Mouse (Mus musculus): Measurements from ENCODE around the gene Hspa12a.

Gene Hspa12a

GRCm38 (mm10) chr19:58942841-58943828, at the start of gene Hspa12a, which contains the start of gene Eno4:
Gene Hspa12a (minus strand): TSS chr19:58943654.
Gene Eno4 (plus strand): TSS chr19:58943425.
- peak; percentile 87 to 89 for DNase-seq (ENCODE audit: low spot score in 2 of 2)

GRCm38 (mm10) chr19:58981571-58981970, 38.1 kb upstream of the Hspa12a start:
- no peak for DNase-seq (ENCODE audit: low spot score in 2 of 2)

GRCm38 (mm10) chr19:58980056-58980440, 36.6 kb upstream of the Hspa12a start:
- no peak for DNase-seq (ENCODE audit: low spot score in 2 of 2)

GRCm38 (mm10) chr19:58979436-58980055, 36.1 kb upstream of the Hspa12a start:
- DNase-seq (ENCODE audit: low spot score in 2 of 2), result no peak

- no peak for DNase-seq (ENCODE audit: low spot score in 2 of 2)
These were observed 35.1 kb upstream of the Hspa12a start for GRCm38 (mm10) chr19:58978401-58979171.

- DNase-seq (ENCODE audit: low spot score in 2 of 2), result no peak
These were observed 31.9 kb upstream of the Hspa12a start for GRCm38 (mm10) chr19:58975216-58975863.

GRCm38 (mm10) chr19:58974126-58974525, 30.7 kb upstream of the Hspa12a start:
- DNase-seq (ENCODE audit: low spot score in 2 of 2), result no peak

GRCm38 (mm10) chr19:58970826-58971225, 27.4 kb upstream of the Hspa12a start:
- no peak for DNase-seq (ENCODE audit: low spot score in 2 of 2)

- DNase-seq (ENCODE audit: low spot score in 2 of 2), result no peak
These were observed 25.5 kb upstream of the Hspa12a start for GRCm38 (mm10) chr19:58968731-58969506.

GRCm38 (mm10) chr19:58963011-58963410, 19.6 kb upstream of the Hspa12a start:
- no peak for DNase-seq (ENCODE audit: low spot score in 2 of 2)

- DNase-seq (ENCODE audit: low spot score in 2 of 2), result no peak
These were observed 11.3 kb upstream of the Hspa12a start for GRCm38 (mm10) chr19:58954779-58955178.

- no peak for DNase-seq (ENCODE audit: low spot score in 2 of 2)
These were observed 8.8 kb upstream of the Hspa12a start for GRCm38 (mm10) chr19:58952236-58952635.

- no peak for DNase-seq (ENCODE audit: low spot score in 2 of 2)
These were observed 8.1 kb upstream of the Hspa12a start for GRCm38 (mm10) chr19:58951521-58951920.

GRCm38 (mm10) chr19:58945959-58946358, 2.5 kb upstream of the Hspa12a start:
- DNase-seq (ENCODE audit: low spot score in 2 of 2), result no peak

- no peak for DNase-seq (ENCODE audit: low spot score in 2 of 2)
These were observed 10.4 kb downstream of the Hspa12a start for GRCm38 (mm10) chr19:58933062-58933461.

GRCm38 (mm10) chr19:58931081-58931800, 12.2 kb downstream of the Hspa12a start:
- no peak for DNase-seq (ENCODE audit: low spot score in 2 of 2)

GRCm38 (mm10) chr19:58919148-58919547, 24.3 kb downstream of the Hspa12a start:
- no peak for DNase-seq (ENCODE audit: low spot score in 2 of 2)

GRCm38 (mm10) chr19:58918597-58918996, 24.9 kb downstream of the Hspa12a start:
- no peak for DNase-seq (ENCODE audit: low spot score in 2 of 2)

- DNase-seq (ENCODE audit: low spot score in 2 of 2), result no peak
These were observed 30.2 kb downstream of the Hspa12a start for GRCm38 (mm10) chr19:58913301-58913700.

GRCm38 (mm10) chr19:58911386-58911785, 32.1 kb downstream of the Hspa12a start:
- peak; percentile 10 to 27 for DNase-seq (ENCODE audit: low spot score in 2 of 2)

Data from spleen, postnatal 36 days (tissue).